Mouse (Mus musculus) lung, postnatal 0 days (tissue): ENCODE measurements around the gene Fads6.

Experiments used
- CTCF ChIP-seq: IDR thresholded peaks from 2 replicates; pipeline ENCODE4 v1.5.1; 2016; ENCODE audit warnings: antibody characterized with exemption, mild to moderate bottlenecking
- EP300 ChIP-seq: IDR thresholded peaks from 2 replicates; pipeline ENCODE4 v1.6.1; 2016; ENCODE audit warnings: antibody characterized with exemption, mild to moderate bottlenecking, control low read depth

DNA sequence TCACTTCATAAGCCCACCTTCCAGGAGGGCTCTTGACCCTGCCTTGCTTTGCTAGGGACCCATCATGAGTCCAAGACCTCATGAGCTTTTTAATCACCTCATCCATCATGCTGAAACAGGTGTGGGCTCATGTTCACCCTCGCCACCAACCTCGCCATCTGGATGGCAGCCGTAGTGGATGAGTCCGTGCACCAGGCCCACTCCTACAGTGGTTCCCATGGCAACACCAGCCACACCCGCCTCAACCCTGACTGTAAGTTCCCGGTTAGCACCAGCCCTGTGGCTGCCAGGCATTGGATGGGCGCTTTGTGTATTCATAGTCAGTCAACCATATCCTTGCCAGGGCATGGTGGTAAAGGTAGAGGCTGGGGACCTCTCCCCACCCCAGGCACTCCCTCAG, 29.3 kb upstream of the Fads6 start:
- TF ChIP-seq EP300, result no peak
- no peak for TF ChIP-seq CTCF
